Mouse (Mus musculus) liver, postnatal 0 days (tissue): ENCODE measurements around the gene Ssna1.

ENCODE experiments used
- CTCF ChIP-seq: sonication (generic); IDR thresholded peaks from 2 replicates; pipeline ENCODE4 v1.5.1; 2016; ENCODE audit warnings: antibody characterized with exemption, low read depth
- EP300 ChIP-seq: IDR thresholded peaks from 2 replicates; pipeline ENCODE4 v1.6.1; 2016; ENCODE audit warnings: antibody characterized with exemption, low read depth, mild to moderate bottlenecking

GRCm38 (mm10) chr2:25233421-25233820 is 38.8 kb downstream of the Ssna1 start:
- no peak for TF ChIP-seq EP300
- TF ChIP-seq CTCF, result no peak
